1 mouse cellular context compared by ENCODE assay signal in genomic region chr6:100879607-100880006, GRCm38 (mm10).
TF ChIP-seq lines count a peak whose summit lies in the region.

No protein-coding gene starts in this region.

TF ChIP-seq in CH12.LX, 34 proteins besides CTCF, POLR2A, EP300 and RAD21 (continued from another document):
- TF ChIP-seq GABPA (IDR thresholded peaks at IDR 0.05; ENCODE audit: insufficient replicate concordance, low read depth, low read length), result no peak
- peak; percentile 78 for TF ChIP-seq JUND (conservative IDR thresholded peaks at IDR 0.05; ENCODE audit: low read depth, low read length)
- TF ChIP-seq UBTF (IDR thresholded peaks at IDR 0.05; ENCODE audit: low read depth, low read length), result no peak
- TF ChIP-seq BHLHE40 (IDR thresholded peaks at IDR 0.05; ENCODE audit: low read depth, low read length), result peak; percentile 74
- TF ChIP-seq POLR2AphosphoS2 (IDR thresholded peaks at IDR 0.05; ENCODE audit: low read depth, low read length), result no peak
- TF ChIP-seq MAX (IDR thresholded peaks at IDR 0.05; ENCODE audit: low read length), result peak; percentile 80
- no peak for TF ChIP-seq ZC3H11A (IDR thresholded peaks at IDR 0.05; ENCODE audit: low read depth, low read length)
- TF ChIP-seq ELF1 (IDR thresholded peaks at IDR 0.05; ENCODE audit: low read depth, low read length), result 0 out of 2 replicates have a peak, but pooled peaks have one; percentile 24
- no peak for TF ChIP-seq ZKSCAN1 (IDR thresholded peaks at IDR 0.05; ENCODE audit: borderline replicate concordance, low read depth, low read length)
- TF ChIP-seq HCFC1 (IDR thresholded peaks at IDR 0.05; ENCODE audit: low read depth, low read length), result peak; percentile 25; the same call in 1 of the 2 replicates
- TF ChIP-seq USF2 (conservative IDR thresholded peaks at IDR 0.05; ENCODE audit: low read depth, low read length), result no peak
- TF ChIP-seq KAT2A (IDR thresholded peaks at IDR 0.05; ENCODE audit: insufficient replicate concordance, low read length), result no peak
- TF ChIP-seq MAZ (IDR thresholded peaks at IDR 0.05; ENCODE audit: low read depth, low read length), result peak; percentile 85
- no peak for TF ChIP-seq ZNF384 (IDR thresholded peaks at IDR 0.05; ENCODE audit: low read depth, low read length)
- peak; percentile 61; the same call in 1 of the 2 replicates for TF ChIP-seq CHD2 (IDR thresholded peaks at IDR 0.05; ENCODE audit: low read length)
- no peak for TF ChIP-seq PAX5 (IDR thresholded peaks at IDR 0.05; ENCODE audit: low read length)
- peak; percentile 90 for TF ChIP-seq TCF12 (IDR thresholded peaks at IDR 0.05; ENCODE audit: low read depth, low read length)
- TF ChIP-seq ZMIZ1 (IDR thresholded peaks at IDR 0.05; ENCODE audit: low read depth, low read length), result no peak
- no peak for TF ChIP-seq MAFK (IDR thresholded peaks at IDR 0.05; ENCODE audit: insufficient replicate concordance, low read length)
